9 mouse cellular contexts compared by ENCODE assay signal in genomic region chr4:84015552-84016169, GRCm38 (mm10).
A peak's percentile ranks its signal among the peaks of the same experiment; 100 is the strongest.
DNase-seq lines count a peak whose midpoint lies in the region; ATAC-seq lines count a peak whose summit lies in the region.
"Had no signal": no experiment of that assay in that cellular context is flagged by ENCODE, and none has a peak within 500 bp of the region (broad histone marks: within the 10 kb centered on the region; RNA-seq: fewer than 3 reads in every experiment).

No protein-coding gene starts in this region.

- peak; percentile 21 to 25 for DNase-seq in cerebellum, postnatal 25 days
- DNase-seq in cerebellum, postnatal 36 days, result no peak
- DNase-seq in testis, postnatal 14 days (ENCODE audit: low spot score), result peak; percentile 13
- no peak for DNase-seq in testis, postnatal 10 days (ENCODE audit: low spot score)
- peak; percentile 29 to 49 for DNase-seq in heart, postnatal 36 days
- no peak for DNase-seq in spleen, postnatal 36 days (ENCODE audit: low spot score in 2 of 2)
- no peak for DNase-seq in adrenal gland, adult 2 months

- no peak for ATAC-seq in erythroid progenitor cell, adult 5-6 weeks (replicated peaks; ENCODE audit: low FRiP score, poor library complexity, severe bottlenecking)
- ATAC-seq: forebrain, embryonic 16.5 days had no signal

- intact Hi-C loops in heart, postnatal 36 days (cut with DNase I), result no loop called here

Comparison
In these comparisons a context has a peak if more than half of its experiments do, and no peak if none do; other contexts are left out.
1. DNase-seq: peak in cerebellum, postnatal 25 days (2 of 2), testis, postnatal 14 days (single experiment) and heart, postnatal 36 days (2 of 2); none in cerebellum, postnatal 36 days (0 of 2), testis, postnatal 10 days (single experiment), spleen, postnatal 36 days (0 of 2) and adrenal gland, adult 2 months (single experiment).